Mouse (Mus musculus): ENCODE measurements around the gene Gm3854.

GRCm38 (mm10) chr7:6330458-6331232 lies 12.9 kb upstream of the Gm3854 start:
- TF ChIP-seq POLR2A (IDR thresholded peaks at IDR 0.05; ENCODE audit: borderline replicate concordance, control insufficient read depth, low read depth, low read length) (no peak), CTCF (IDR thresholded peaks at IDR 0.05; ENCODE audit: control insufficient read depth, insufficient read depth, low read length) (no peak)

Data from bone marrow, adult 2 months (tissue).